Mouse (Mus musculus): ENCODE measurements around the gene Wdr49. TPM values are rescaled to one million over a fixed set of nuclear protein-coding genes. Genes with fewer than 3 reads are reported as not detected.
A peak's percentile ranks its signal among the peaks of the same experiment; 100 is the strongest.

Wdr49 gene
- polyA plus RNA-seq, 1 experiment, result 0.23 TPM

DNA sequence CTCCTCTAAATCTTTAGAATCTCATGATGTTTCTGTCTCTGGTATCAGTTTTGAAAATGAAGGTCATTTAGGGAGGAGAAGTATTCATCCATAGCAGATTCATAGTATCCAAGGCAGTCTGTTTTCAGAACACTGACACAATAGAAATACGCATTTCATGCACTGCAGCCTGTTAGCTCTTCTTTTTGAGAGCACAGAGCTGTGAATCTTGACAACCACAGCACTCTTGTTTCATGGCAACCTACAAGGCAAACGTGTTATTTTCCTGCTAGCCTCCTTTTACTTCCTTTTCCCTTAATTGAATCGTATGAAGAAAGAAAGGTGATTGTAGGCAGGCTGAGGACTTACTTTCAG is 184.2 kb downstream of the Wdr49 start:
- WGBS, result 35% methylated on average over 3 of the region's 3 CpGs
- Histone ChIP-seq H3K27ac (ENCODE audit: insufficient read depth, low read length) (no peak overlapping the region), H3K4me3 (replicated peaks; ENCODE audit: insufficient read depth, low read depth, low read length) (no peak overlapping the region), H3K27me3 (ENCODE audit: control insufficient read depth, insufficient read depth, low read length) (no peaks in the 10 kb centered on the region), H3K4me1 (ENCODE audit: control insufficient read depth, insufficient read depth, low read length) (peaks cover 3% of the 10 kb centered on the region; the same call in 1 of the 2 replicates)
- no peak for DNase-seq
- TF ChIP-seq CTCF (IDR thresholded peaks at IDR 0.05; ENCODE audit: borderline replicate concordance, insufficient read depth, low read depth, low read length) (no peak), POLR2A (IDR thresholded peaks at IDR 0.05; ENCODE audit: borderline replicate concordance, insufficient read depth, low read length) (no peak)

DNA sequence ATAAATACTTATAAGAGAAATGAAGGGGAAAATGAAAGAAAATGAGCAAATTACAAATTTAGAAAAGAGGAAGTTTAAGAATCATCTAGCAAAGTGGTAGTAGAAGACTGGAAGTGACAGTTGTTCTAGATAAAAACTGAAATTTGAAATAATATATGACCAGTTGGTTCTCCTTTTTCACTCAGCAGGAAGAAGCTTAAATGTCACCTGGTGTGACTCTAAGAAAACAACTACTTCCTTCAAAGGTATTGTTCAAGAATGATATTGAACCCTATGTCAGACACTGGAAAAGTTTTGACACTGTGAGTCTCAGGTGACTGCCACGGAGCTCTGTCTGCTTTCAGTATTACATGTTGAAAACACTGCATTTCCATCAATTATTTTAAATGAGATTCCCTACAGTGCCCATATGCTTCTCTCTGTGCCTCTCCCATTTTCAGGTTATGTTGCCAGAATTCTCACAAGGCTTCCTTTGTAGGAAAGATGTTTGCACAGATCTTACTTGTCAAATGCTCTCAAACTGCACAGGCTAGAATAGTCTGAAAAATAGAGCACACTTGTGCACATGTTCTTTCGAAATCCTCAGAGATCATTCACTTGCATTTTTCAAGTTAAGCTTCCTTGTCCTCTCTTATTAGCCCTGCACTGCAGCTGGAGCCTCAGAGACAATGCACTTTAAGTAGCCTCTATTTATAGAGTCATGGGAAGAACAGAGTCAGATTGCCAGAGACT is 184.8 kb downstream of the Wdr49 start:
- Histone ChIP-seq H3K27ac (ENCODE audit: insufficient read depth, low read length) (no peak overlapping the region), H3K4me3 (replicated peaks; ENCODE audit: insufficient read depth, low read depth, low read length) (no peak overlapping the region), H3K27me3 (ENCODE audit: control insufficient read depth, insufficient read depth, low read length) (no peaks in the 10 kb centered on the region), H3K4me1 (ENCODE audit: control insufficient read depth, insufficient read depth, low read length) (peaks cover 3% of the 10 kb centered on the region; the same call in 1 of the 2 replicates)
- DNase-seq, result peak in 1 of 2 experiments; percentile 6
- TF ChIP-seq CTCF (IDR thresholded peaks at IDR 0.05; ENCODE audit: borderline replicate concordance, insufficient read depth, low read depth, low read length) (no peak), POLR2A (IDR thresholded peaks at IDR 0.05; ENCODE audit: borderline replicate concordance, insufficient read depth, low read length) (no peak)
- WGBS, result 6% methylated on average over 2 of the region's 2 CpGs

DNA sequence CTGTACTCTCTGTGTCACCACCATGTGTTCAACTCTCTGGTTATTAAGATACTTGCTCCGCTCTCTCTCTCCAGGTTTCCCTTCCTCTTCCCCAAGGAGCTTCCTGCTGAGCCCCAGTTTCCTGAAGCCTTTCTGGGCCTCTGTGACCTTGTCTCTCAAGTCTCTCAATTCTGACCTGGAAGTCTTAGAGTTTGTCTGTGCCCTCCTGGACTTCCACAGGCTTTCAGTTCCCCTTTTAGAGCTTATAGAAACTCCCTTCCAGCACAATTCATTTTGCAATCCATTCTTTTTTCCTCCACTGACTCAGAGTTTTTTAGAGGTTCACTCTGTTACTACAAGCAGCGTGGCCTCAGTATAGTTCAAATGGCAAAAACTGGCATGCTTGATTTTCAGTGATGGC is 188.7 kb downstream of the Wdr49 start:
- TF ChIP-seq POLR2A (IDR thresholded peaks at IDR 0.05; ENCODE audit: borderline replicate concordance, insufficient read depth, low read length) (no peak), CTCF (IDR thresholded peaks at IDR 0.05; ENCODE audit: borderline replicate concordance, insufficient read depth, low read depth, low read length) (no peak)
- Histone ChIP-seq H3K4me1 (ENCODE audit: control insufficient read depth, insufficient read depth, low read length) (peaks cover 3% of the 10 kb centered on the region; the same call in 1 of the 2 replicates), H3K27ac (ENCODE audit: insufficient read depth, low read length) (no peak overlapping the region), H3K27me3 (ENCODE audit: control insufficient read depth, insufficient read depth, low read length) (no peaks in the 10 kb centered on the region), H3K4me3 (replicated peaks; ENCODE audit: insufficient read depth, low read depth, low read length) (no peak overlapping the region)
- WGBS, result 83% methylated on average over 2 of the region's 2 CpGs
- no peak for DNase-seq

DNA sequence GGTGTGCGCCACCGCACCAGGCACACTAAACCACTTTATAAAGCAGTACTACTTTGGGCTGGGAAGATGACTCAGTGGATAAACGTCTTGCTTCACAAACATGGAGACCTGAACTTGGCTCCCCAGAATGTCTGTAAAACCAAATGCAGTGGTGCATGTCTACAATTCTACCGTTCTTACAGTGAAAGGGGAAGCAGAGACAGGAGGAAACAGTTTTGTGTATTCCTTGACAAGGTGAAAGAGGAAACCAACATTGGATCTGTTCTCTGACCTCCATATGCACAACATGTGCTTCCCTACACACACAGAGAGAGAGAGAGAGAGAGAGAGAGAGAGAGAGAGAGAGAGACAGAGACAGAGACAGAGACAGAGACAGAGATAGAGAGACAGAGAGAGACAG is 204.5 kb downstream of the Wdr49 start:
- no peak for TF ChIP-seq CTCF (IDR thresholded peaks at IDR 0.05; ENCODE audit: borderline replicate concordance, insufficient read depth, low read depth, low read length)
- TF ChIP-seq POLR2A (IDR thresholded peaks at IDR 0.05; ENCODE audit: borderline replicate concordance, insufficient read depth, low read length), result no peak

DNA sequence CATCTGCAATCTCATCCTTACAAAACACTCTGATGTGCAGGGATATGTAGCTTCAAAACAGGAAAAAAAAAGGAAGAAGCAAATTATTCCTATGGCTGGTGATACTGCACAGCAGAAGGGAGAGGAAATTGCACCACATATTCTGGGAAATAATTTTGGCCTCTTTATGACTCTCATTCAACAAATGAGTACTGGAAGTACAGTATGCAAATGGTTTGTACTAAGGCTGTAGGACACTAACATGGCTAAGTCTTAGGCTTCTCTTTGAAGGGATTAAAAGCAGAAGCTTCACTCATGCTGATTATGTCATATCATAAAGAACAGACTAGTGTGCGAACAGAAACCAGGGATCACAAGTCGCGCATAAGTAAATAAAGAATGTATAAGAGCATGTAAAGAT is 205.4 kb downstream of the Wdr49 start:
- DNase-seq, result no peak
- Histone ChIP-seq H3K4me1 (ENCODE audit: control insufficient read depth, insufficient read depth, low read length) (no peaks in the 10 kb centered on the region), H3K4me3 (replicated peaks; ENCODE audit: insufficient read depth, low read depth, low read length) (no peak overlapping the region), H3K27me3 (ENCODE audit: control insufficient read depth, insufficient read depth, low read length) (no peaks in the 10 kb centered on the region), H3K27ac (ENCODE audit: insufficient read depth, low read length) (no peak overlapping the region)
- TF ChIP-seq CTCF (IDR thresholded peaks at IDR 0.05; ENCODE audit: borderline replicate concordance, insufficient read depth, low read depth, low read length) (no peak), POLR2A (IDR thresholded peaks at IDR 0.05; ENCODE audit: borderline replicate concordance, insufficient read depth, low read length) (no peak)
- WGBS, result 94% methylated on average over 3 of the region's 3 CpGs

More for the DNA sequence above, 204.5 kb downstream of the Wdr49 start:
- H3K4me1 ChIP-seq (ENCODE audit: control insufficient read depth, insufficient read depth, low read length), result no peaks in the 10 kb centered on the region
- H3K27me3 ChIP-seq (ENCODE audit: control insufficient read depth, insufficient read depth, low read length), result no peaks in the 10 kb centered on the region
- 87% methylated on average over 4 of the region's 4 CpGs for WGBS
- DNase-seq, result no peak
- no peak overlapping the region for H3K27ac ChIP-seq (ENCODE audit: insufficient read depth, low read length)
- H3K4me3 ChIP-seq (replicated peaks; ENCODE audit: insufficient read depth, low read depth, low read length), result no peak overlapping the region

DNA sequence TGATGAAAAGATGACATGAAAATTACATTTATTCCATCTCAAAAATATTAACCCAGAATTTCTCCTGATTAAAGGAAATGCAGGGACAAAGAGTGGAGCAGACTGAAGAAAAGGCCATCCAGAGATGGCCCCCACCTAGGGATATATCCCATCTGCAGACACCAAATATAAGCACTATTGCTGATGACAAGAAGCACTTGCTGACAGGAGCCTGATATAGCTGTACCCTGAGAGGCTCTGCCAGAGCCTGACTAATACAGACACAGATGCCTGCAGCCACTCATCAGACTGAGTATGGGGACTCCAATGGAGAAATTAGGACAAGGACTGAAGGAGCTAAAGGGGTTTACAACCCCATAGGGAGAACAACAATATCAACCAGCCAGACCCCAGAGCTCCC is 206.8 kb downstream of the Wdr49 start:
- Histone ChIP-seq H3K4me1 (ENCODE audit: control insufficient read depth, insufficient read depth, low read length) (no peaks in the 10 kb centered on the region), H3K27ac (ENCODE audit: insufficient read depth, low read length) (no peak overlapping the region), H3K4me3 (replicated peaks; ENCODE audit: insufficient read depth, low read depth, low read length) (no peak overlapping the region), H3K27me3 (ENCODE audit: control insufficient read depth, insufficient read depth, low read length) (no peaks in the 10 kb centered on the region)
- DNase-seq, result no peak
- TF ChIP-seq CTCF (IDR thresholded peaks at IDR 0.05; ENCODE audit: borderline replicate concordance, insufficient read depth, low read depth, low read length) (no peak), POLR2A (IDR thresholded peaks at IDR 0.05; ENCODE audit: borderline replicate concordance, insufficient read depth, low read length) (no peak)

DNA sequence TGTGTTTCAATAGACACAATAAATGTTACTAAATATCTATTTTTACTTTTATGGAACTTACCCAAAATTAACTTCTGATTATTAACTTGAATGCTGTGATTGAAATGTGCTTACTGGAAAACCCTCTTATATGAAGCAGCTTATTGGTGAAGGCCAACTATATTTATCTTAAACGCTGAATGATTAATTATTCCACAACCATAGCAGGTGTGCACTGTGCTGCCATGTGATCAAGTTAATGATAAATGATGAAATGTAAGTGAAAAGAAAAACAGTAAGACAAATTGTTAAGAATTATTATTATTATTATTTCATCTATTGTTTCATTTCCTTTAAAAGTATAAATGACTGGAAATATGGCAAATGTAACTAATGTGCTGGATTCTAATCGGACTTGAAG is 212.0 kb downstream of the Wdr49 start, which contains the start of gene Serpini2:
Serpini2 (minus strand) TSS at position 101 of the 400 bp plus-strand sequence.
- WGBS, result 89% methylated on average over 2 of the region's 2 CpGs
- TF ChIP-seq CTCF (IDR thresholded peaks at IDR 0.05; ENCODE audit: borderline replicate concordance, insufficient read depth, low read depth, low read length), result no peak
- TF ChIP-seq POLR2A (IDR thresholded peaks at IDR 0.05; ENCODE audit: borderline replicate concordance, insufficient read depth, low read length), result no peak
- no peaks in the 10 kb centered on the region for H3K4me1 ChIP-seq (ENCODE audit: control insufficient read depth, insufficient read depth, low read length)
- H3K4me3 ChIP-seq (replicated peaks; ENCODE audit: insufficient read depth, low read depth, low read length), result no peak within 1 kb of the TSS
- H3K27me3 ChIP-seq (ENCODE audit: control insufficient read depth, insufficient read depth, low read length), result no peaks in the 10 kb centered on the region
- no peak for DNase-seq
- H3K27ac ChIP-seq (ENCODE audit: insufficient read depth, low read length), result no peak within 1 kb of the TSS

DNA sequence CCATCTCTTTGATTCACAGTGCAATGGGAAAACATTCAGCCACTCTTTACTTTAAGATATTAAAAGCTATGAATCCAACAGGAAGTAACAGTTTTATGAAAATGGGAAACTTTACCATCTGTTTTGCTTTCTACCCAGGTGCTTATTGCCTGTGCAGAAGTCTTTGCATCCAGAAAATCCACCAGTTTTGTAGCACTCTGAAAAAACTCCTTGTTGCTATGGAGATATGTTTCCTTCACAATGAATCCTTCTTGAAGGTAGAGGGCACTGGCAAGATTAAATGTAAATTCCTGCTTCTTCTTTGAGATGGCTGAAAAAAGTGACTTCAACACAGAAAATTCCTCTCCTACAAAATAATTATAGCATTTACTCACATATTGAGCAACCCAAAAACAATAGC is 222.6 kb downstream of the Wdr49 start:
- H3K4me1 ChIP-seq (ENCODE audit: control insufficient read depth, insufficient read depth, low read length), result no peaks in the 10 kb centered on the region
- H3K27me3 ChIP-seq (ENCODE audit: control insufficient read depth, insufficient read depth, low read length), result no peaks in the 10 kb centered on the region
- no peak for TF ChIP-seq CTCF (IDR thresholded peaks at IDR 0.05; ENCODE audit: borderline replicate concordance, insufficient read depth, low read depth, low read length)
- TF ChIP-seq POLR2A (IDR thresholded peaks at IDR 0.05; ENCODE audit: borderline replicate concordance, insufficient read depth, low read length), result no peak
- no peak for DNase-seq
- no peak overlapping the region for H3K27ac ChIP-seq (ENCODE audit: insufficient read depth, low read length)
- H3K4me3 ChIP-seq (replicated peaks; ENCODE audit: insufficient read depth, low read depth, low read length), result no peak overlapping the region

Other genes starting within 250 kb of the Wdr49 start
- gene Serpini2, start 212.1 kb downstream of the Wdr49 start, polyA plus RNA-seq (2012; rRNA removed), result not detected in 2 replicates
- gene Pdcd10, start 74.7 kb upstream of the Wdr49 start, polyA plus RNA-seq (2012; rRNA removed), result 39.9 and 41.7 TPM in 2 replicates
- gene Serpini1, start 75.4 kb upstream of the Wdr49 start, polyA plus RNA-seq (2012; rRNA removed), result 79.6 and 83.3 TPM in 2 replicates